Mouse (Mus musculus) 416B (cell line): ENCODE data around the gene Ptprn.
A peak's percentile ranks its signal among the peaks of the same experiment; 100 is the strongest.

Source experiments
- DNase-seq: peaks from one replicate; pipeline ENCODE4 v3.0.0; 2011; ENCODE audit warnings: low read depth

Ptprn gene

DNA sequence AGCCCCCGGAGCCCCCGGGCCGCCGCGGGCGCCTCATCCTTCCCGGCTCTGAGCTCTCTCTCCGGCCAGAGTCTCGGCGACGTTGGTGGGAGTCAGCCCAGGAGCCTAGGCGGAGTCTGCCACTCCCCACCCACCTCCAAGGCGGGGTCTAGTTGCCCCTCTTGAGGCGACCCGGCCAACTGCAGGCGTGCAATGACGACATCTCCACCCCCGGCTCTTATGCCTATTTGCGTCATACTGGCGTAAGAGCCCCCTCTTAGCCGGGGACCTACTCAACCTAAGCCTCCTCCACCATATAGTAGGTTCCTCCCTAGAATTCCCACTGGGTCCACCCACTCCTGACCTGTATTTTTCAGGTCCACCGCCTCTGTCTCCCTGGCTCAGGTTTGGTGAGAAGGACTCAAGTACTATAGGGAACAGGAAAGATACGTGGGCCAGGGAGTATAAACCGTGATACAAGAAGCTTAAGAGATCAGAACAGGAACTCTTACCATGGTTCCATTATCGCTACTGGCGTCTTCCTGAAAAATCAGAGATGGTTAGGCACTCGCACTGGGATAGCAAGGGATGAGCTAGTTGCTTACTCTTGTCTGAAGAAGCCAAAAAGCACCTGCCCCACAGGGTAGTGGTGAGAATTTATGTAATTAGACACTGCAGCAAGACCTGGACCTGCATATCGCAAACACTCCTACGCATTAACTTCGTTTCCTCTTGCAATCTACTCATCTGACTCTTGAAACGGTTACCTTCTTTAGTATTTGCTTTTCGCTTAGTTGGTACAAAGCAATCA is at the start of gene Ptprn:
TSS of gene Ptprn (minus strand) at position 412 of the 790 bp plus-strand sequence.
- DNase-seq: no peak

DNA sequence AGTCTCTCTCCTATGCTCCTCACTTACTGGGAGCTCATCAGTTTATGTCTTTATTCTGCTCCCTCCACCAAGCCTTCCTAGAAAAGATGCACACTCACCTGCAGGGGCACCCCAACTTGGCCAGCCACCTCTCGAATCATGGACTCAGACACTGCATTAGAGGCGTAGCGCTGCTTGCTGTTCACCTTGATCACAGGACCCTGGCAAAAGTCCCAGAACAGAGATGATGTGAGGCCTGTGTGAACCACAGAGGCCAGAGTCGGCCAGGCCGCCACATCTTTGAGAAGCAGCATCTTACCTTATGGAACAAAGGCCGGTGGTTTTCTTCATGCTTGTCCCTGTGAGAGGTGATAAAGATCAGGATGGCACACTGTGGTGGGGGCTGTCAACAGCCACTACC is 47.4 kb upstream of the Ptprn start:
- no peak for DNase-seq

DNA sequence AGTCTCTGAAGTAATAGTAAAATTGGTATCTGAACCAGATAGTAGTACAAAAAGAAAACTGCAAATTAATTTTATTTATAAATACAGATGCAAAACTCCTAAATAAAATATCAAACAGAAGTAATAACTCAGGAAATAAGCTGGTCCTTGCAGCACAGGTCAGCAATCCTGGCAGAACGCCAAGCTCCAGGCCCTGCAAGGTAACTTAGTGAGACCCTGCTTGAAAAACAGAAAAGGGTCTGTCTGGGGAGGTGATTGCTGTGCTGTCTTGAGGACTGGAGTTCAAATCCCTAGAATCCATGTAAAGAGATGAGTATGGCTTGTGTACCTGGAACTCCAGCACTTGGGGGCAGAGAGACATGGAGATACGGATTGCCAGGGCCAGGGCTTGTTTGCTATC is 40.4 kb upstream of the Ptprn start:
- DNase-seq: no peak

DNA sequence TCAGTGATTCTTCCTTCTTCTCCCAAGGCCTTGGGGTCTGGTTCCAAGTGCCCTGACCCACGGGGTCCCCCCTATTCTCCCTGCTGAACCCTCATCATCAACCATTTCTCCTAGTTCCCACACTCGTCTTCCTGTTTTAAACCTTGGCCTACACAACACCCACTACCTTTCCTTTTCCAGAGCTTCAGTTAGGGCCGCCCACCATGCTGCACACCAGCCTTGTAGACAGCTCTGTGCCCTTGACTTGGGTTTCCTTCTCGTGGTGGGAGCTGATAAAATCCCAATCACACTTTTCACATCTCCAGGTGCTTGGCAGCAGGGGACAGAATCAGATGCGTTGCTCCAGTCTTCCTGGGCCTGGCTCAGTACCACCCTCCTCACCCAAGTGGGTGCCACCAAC is 30.0 kb upstream of the Ptprn start:
- DNase-seq: no peak

DNA sequence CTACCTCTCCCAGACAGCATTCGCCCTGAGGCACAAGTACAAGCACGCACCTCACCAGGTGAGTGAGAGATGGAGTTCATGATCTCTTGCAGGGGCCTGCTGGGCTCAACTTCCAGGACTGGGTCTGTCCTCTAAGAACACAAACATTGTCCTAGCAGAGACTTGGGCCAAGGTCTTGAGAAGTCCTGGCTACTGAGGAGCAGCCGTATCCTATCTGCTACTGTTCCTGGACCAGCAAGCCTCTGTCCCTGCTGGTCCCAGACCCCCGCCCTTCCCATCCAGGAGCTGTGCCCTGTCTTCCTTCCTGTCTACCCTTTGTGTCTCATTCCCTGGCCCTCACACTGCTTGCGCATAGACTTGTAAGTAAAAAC is 29.0 kb upstream of the Ptprn start:
- DNase-seq: no peak

DNA sequence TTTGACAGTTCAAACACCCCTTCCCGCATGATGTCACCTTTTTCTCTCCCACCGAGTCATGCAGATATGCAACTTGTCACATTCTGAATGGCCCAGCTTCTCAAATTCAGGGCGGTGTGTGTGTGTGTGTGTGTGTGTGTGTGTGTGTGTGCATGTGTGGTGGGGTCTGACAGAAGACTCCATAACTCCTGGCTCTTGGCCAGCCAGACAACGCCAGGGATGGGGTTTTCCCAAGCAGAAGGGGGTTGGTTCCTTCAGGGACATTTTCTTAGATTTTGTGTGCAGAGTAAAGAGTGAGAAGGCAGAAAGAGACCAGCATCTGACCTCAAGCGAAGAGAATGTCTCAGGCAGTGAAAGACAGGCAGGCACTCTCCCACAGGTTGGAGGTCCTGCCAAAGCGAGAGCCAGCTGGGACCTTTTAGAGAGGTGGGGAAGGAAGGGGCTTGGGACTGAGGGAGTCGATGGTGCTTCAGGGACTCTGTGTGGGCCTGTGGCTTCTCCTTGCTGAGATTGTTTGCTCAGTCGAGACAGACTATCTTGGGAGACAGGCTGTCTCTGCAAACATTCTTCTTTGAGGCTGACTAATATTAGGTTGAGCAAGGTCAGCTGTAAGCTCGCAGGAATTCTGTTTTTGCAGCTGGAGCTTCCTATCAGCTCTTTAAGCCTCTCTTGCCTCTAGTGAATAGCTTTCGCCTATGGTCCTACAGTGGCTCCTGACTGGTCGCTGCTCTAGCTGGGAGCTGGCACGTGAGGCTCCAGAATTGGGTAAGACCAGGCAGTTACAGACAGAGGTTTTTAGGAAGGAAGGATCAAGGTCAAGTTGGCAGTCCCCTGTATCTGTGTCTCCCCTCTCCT is 28.4 kb upstream of the Ptprn start:
- no peak for DNase-seq

DNA sequence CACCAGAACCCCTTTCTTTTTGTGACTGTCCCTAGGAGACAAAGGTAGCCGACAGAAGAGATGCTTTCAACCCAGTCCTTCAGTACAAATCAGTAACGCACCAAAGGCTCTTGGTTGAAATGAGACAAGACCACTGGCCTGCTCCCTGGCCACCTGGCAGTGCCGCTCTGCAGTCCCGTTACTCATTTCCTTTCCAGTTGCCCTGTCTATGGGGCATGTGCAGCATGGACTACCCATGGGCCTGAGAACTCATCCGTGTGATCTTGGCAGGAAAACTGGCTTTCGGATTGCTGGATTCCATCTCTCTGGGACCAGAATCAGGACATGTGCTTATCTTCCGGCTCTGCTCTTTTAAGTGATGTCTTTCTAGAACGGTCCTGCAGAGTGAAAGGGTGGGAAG is 27.0 kb upstream of the Ptprn start:
- DNase-seq: no peak

DNA sequence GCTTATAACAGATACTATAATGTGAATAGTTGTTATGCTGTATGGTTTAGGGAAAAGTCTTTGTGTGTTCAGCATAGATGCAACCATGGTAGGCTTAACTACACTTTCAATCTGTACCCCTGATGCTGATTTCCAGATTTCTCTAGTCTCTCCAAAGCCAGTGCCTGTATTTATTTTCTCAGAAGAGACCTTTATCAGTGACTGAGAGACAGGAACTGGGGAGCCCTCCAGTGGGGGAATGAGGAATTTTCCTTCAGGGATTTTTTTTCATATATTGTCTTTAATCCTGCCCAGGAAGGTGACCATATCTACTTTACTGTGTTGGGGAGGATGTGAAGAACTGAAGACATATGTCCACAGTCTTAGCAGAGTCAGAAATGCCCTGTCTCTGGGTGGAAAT is 26.3 kb upstream of the Ptprn start:
- peak; percentile 60 for DNase-seq

DNA sequence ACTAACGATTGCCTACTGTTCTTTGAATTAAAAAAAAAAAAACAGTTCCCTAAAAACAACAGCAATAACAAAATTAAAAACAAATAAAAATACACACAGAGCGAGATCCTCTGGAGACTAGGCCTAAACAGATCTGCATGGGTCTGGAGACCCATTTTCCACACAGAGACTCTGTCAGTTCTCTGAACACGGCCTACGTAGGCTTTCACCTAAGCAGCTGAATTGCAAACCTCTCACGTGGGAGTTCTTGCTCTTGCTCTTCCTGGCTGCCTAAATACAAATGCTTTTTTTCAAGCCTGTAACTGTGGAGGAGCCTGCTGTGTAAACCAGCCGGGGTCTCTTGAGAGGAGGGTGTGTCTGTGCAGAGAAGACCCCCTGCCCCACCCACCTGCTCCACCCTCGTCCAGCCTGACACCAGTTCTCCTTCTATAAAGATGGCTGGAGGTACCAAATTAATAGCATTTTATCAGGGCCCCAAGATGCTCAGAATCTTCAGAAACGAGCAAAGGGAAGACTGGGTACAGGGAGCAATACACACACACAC is 25.7 kb upstream of the Ptprn start:
- no peak for DNase-seq

DNA sequence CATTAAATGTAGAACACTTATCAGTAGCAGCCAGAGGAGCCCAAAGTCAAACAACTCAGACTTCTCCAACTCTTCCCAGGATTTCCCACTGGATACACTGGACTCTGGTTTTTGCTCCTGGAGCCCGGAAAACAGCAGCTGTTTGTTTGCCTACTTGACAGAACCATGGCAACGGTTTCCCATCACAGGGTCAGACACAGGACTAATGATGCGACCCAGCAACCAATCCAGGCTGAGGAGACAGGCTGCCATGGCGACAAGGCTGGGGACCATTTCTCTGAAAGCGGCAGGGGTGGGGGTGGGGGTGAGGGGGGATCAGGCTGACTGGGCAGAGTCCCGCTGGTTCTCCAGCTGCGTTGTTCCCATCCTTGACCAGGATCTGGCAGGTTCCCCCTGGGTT is 25.1 kb upstream of the Ptprn start:
- DNase-seq: no peak

DNA sequence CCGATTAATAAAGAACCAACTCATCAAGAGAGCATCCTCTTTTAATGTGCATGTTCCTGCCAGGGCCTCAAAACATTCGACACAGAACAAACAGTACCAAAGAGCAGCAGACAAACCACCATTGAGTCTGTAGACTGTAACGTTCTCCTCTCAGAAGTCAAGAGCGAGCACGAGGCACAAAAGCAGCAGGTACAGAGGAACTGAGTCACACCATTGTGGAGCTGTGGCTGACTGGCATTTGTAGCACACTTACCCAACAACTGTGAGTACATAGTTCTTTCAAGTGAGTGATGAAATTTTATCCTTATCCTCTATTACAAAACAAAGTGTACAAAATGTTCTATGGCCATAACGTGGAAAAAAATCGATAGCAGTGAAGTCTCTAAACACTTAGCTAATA is 20.6 kb upstream of the Ptprn start:
- DNase-seq: peak; percentile 41

DNA sequence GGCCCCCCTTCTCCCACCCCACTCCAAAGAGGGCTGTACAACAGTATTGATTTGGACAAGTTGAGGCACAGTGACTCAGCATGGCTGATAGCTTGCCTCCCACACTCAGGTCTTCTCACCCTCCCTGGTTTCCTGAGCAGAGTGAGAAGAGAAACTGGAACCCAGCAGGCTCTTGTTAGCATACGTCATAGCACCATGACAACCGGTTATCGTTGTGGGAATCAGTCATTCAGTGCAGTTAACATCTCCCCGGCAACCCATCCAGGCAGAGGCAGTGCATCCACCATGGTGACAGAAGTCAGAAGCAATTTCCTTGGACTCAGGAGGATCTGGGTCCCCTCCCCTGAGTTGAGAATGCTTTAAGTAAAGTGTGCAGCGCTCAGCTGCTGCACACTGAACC is 18.7 kb upstream of the Ptprn start:
- no peak for DNase-seq

DNA sequence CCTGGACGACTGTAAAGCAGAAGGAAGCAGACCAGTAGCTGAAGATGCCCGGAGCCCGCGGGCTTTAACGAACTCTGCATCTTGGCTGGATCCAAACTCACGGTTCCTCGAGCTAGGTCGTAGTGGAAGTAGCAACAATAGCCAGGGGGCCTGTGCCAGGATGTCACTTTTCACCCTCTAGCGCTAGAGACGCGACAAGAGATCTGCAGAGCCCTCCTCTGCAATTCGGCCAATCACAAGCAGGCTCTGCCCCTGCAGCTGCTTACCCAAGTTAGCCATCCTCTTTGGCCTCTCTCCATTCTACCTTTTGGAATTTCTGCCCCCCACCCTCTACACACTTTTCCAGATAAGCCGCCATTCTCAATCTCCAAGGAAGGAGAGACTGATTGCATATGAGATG is 13.9 kb upstream of the Ptprn start, which contains the start of gene Resp18:
TSS of gene Resp18 (minus strand) at position 188 of the 400 bp plus-strand sequence.
- DNase-seq: no peak

DNA sequence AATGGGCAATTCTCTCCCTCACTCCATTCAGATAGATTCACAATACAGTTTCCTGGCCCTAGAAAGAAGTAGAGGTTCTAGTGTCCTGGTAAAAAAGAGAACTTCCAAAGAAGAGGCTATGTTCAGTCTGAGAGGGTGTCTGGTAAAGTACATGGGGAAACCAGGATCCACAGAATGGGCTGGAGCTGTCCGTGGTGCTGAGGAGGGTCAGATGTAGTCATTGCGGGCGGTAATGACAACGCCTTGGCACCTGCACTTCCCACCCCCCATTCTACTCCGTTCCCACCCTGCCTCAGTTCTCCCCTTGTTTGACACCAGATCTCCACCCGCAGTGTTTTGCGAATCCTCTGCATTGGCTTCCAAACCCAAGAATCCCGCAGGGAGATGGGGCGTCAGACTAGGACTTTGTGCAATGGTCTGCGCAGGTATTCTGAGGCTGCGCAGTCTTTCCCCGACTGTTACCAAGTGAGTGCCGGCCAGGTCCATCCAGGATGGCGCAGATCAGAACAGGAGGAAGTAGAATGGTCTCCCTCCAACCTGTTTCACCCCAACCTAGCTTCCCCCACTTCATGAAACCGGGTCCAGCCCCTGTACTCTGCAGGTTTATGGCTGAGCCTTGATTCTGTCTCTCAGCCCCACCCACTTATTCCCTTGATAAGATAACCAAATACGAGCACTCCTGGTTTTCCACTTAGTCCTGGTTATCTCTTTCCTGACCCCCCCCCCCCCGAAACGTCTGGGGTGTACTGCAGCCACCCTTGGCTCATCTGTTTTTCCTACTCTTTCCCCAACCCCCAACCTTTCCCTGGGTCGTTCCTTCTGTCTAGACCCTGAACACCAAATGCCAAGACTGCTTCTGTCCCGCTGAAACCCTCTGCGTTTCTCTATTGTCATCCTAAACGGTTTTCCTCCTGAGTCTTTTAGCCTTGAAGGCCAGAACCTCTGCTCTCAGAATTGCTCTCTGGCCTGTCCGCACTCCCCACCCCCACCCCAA is 13.2 kb upstream of the Ptprn start:
- peak; percentile 32 for DNase-seq

DNA sequence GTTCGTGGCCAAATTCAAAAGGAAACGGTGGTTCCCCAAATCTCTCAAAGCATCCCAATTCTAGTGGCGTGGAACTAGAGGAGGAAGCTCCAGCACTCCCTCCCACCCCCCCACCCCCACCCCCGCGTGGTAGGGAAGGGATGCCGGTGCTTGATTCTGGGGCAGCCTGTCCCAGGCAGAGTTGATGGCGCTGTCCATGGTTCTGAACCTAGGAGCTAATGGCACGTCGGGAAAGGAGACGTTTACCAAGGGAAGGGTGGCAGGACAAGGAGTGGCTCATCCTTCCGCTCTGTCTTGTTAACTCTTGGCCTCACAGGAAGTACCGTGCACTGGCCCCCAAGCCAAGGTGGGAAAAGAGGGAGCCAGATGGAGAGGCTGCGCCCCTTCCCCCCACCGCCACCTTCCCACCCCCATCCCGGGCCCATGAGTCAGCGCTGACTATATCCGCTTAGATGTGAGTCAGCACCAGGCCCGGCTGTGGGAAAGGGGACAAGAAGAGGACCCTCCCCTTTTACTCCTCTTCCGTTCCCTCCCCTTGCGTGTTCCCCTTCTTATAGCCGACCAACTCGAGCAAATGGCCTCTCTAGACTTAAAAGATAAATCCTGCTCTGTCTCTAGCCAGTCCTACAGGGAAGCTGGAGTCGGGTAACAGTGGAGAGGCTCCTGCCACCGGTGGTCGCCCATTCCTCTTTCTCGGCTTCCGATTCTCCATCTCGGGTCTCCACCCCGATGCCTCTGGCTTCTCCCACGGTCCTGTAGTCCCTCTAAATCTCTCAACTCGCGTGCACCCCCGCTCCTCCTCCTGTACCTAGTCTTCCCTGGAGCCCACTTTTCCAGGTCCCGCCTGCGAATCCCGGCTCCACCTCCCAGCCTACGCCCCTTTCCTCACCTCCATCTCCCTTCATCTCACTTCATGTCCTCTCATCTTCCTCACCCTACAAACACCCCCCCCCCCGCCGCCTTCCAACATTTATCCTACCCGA is 1.0 kb downstream of the Ptprn start:
- peak; percentile 59 for DNase-seq

DNA sequence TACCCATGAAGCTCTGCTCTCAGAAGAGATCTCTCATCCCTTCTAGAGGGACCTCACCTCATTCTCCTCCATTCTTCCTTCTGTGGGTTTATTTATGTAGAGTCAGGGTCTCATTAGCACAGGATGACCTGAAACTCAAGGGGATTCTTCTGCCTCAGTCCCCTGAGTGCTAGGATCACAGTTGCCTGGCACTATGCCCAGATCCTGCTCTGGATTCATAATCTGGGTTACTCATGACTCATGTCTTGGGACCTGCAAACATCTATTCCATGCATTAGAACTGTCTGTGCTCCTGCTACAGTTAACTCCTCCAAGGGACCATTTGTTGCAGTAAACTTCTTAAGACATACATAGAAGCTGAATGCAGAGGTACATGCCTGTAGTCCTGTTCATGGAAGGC is 3.0 kb downstream of the Ptprn start:
- DNase-seq: no peak

DNA sequence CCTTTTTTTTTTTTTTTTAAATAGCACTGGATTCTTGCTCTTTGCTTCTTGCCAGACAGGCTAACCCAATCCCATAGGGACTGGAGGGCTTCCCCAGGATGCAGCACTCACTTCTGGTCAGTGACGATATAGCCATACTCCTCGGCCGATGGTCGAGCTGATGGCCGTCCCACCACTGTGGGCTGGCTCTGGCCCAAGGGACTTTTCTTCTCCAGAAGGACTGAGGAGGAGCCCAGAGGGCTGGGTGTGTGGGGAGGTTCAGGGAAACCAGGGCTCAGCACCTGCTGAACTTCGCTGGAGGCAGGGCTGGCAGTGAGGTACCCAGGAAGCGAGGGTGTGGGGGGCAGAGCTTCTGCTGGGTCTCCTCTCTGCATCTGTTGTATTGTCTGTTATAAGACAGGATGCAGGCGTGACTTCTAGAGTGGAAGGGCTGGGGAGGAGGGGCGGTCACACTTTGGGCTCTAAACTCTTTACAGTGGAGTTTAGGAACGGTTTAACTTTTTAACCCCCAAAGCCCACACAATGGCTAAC is 8.7 kb downstream of the Ptprn start:
- no peak for DNase-seq

DNA sequence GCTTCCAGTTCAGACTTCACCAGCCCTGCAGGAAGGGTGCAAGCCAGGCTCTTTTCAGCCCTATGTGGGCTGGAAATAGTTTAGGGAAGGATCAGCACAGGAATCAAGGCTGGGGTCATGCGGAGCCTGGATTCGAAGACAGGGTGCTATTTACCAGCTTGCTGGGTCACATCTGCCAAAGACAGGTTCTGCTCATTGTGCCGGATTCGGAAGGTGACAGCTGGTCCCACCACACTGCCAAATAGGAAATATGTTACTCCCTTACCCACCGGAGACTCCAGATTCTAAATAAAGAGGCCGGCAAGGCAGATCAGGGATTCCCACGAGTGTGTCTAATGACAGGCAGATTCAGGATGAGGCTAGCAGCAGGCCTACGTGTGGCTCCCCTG is 9.7 kb downstream of the Ptprn start:
- no peak for DNase-seq

DNA sequence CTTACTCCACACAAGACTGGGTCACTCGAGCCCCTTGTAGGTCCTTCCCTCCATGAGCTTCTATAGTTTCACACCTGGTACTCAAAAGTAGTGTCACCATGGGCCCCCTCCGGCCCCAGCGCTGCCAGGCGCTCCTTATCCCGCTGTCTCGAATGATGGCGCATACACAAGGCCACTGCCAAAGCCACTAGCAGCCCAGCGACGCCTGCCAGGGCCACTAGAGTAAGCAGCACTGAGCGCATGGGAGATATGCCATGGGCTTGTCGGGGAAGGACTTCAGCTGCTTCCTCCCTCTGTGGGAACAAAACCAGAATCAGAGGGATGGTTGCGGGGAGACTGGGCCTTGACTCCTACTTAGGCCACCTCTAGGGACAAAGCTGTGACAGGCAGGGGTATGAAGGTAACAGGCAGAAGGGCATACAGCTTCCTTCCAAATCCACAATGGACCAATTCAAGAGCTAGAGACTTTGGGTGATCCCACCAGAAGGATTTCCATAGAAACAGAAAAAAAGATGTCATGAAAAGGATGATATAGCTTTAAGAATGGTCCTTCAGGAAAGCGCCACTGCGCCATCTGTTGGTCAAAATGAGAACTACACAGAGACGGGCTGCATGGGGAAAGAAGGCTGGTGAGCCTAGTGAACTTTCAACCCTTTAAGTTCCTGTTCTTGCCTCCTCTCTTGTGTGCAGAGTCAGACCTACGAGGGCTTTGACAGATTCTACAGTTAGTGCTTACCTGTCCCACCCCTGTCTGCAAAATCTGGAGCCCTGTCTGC is 10.3 kb downstream of the Ptprn start:
- peak; percentile 81 for DNase-seq

DNA sequence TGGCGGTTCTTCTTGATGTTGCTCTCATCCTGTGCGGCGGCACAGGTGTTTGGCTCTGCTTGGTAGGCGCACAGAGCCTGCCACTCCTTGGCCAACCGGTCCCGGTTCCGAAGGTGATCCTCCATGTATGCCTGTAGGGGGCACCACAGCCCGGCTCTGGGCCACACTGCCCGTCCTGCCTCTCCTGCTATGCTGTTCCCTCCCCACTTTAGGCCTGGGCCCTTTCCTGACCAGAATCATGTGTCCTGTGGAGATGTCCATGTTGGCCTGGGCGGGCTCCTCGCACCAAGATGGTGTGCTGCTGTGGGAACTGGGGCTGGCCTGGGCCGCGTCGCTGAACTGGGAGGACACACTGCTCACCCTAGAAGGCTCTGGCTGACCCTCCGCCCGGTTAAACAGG is 11.3 kb downstream of the Ptprn start:
- no peak for DNase-seq
